Mouse (Mus musculus) adrenal gland, postnatal 10 days (tissue): ENCODE measurements around the gene Dnal1. TPM values are rescaled to one million over a fixed set of nuclear protein-coding genes. Genes with fewer than 3 reads are reported as not detected.
"Not testable (repeated sequence)": the region's sequence is repeated elsewhere in the genome, so short reads cannot be mapped to it uniquely, and the experiment has no call there.

Source experiments
- DNase-seq: peaks from one replicate; pipeline ENCODE4 v3.0.0; 2021; ENCODE audit warnings: mixed read lengths
- long read RNA-seq, 2 experiments: library from polyadenylated mRNA; stranded (forward); transcript quantifications; one replicate each; pipeline ENCODE4 v2.0.0; 2021
- total RNA-seq, 2 experiments: library from RNA; stranded (reverse); gene quantifications; 2 replicates each; pipeline ENCODE4 v1.2.3; 2021

Dnal1 gene
- 10 to 100 TPM; 13.1 to 13.2 TPM for total RNA-seq
- long read RNA-seq, experiment 1, partial matches to known transcripts = 0 of 1 reads
- long read RNA-seq, experiment 1, other reads (novel, unspliced or antisense) = 1 of 1 reads
- long read RNA-seq, experiment 2, partial matches to known transcripts = 1 of 2 reads
- long read RNA-seq, experiment 2, other reads (novel, unspliced or antisense) = 1 of 2 reads

DNA sequence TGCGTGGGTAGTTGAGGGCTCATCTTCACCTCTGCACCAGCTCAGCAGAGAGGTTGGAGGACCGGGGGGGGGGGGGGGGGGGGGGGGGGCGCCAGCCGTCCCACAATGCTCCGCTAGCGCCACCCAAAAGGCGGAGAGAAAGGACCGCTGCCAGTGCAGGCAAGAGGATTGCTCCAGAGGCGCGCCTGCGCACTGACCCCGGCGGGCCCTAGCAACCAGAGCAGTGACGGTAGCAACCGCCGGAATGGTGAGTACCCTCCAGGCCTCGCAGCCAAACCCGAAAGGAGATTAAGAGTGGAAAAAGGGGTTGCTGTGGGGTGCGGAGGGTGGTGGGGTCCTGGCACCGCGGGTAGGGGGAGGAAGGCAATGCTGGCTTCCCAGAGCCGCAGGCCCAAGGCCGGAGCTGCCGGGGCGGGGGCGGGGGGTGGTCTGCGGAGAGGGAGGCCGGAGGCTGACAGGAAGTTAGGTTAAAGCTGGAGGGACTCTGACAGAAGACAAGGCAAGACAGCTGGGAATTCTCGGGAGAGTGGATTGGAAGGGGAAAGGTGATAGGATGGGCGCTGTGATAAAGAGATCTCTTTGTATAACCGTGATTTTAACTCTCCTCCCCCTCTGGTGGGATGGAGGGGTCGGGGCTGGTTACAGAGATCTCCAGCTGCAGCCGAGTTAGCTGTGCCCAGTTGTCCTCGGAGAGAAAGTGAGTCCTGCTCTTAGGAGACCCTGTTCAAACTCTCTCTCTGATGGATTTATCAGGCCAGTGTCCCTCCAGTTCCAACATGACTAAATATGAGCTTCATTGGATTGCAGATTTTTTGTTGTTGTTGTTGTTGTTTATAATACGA lies at the start of gene Dnal1:
Dnal1 (plus strand) TSS at position 214 of the 842 bp plus-strand sequence.
- DNase-seq = peak; percentile 94

DNA sequence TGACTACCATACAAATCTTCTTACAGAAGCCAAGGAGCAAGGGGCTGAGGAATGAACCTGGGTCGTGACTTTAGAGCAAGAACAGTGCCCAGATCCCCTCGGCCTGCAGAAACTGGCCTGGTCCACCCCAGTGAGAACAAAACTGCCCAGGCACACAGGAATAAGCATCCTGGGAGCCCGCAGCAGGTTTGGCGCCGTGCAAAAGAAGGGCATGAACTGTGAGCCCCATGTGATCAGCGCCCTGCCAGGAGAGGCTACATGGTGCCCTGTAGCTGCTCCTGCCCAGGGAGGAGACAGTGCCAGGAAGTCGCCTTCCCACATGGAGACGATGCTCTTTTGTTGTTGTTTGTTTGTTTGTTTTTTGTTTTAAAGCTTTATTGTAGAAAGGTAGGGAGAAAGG lies 49.5 kb upstream of the Dnal1 start:
- no peak for DNase-seq

DNA sequence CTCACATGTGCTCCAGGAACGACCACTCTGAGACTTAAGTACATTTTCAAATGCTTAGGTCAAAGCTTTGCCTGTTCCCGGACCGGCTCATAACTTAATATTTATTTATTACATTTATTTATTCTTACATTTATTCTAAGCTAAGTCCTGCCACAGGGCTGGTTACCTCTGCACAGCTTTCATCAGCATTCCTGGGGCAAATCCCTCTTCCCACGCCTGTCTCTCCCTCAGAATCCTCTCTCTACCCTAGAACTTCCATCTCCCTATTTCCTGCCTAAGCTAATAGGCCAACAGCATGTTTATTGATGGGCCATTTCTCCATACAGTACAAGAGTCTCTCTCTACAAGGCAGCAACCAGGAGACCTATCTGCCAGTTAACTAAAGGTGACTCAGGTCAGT lies 46.4 kb upstream of the Dnal1 start:
- DNase-seq = no peak

DNA sequence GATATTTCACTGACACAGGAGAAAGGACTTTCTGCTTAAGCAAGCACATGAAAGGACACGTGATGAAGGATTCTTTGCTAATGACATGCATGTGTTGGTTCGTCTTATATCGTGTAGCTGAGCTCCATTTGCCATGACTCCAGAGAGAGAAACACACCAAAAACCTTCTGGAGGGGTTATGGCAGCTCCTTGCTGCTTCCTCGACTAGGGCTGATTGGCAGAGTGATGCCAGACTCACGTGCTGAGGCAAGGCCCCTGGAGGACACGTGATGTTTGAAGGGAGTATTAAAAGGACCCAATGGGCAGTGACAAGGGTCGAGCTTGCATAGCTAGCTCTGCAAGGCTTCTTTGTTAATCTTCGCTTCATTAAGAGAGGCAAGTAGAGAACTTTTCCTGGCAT lies 45.9 kb upstream of the Dnal1 start:
- no peak for DNase-seq

DNA sequence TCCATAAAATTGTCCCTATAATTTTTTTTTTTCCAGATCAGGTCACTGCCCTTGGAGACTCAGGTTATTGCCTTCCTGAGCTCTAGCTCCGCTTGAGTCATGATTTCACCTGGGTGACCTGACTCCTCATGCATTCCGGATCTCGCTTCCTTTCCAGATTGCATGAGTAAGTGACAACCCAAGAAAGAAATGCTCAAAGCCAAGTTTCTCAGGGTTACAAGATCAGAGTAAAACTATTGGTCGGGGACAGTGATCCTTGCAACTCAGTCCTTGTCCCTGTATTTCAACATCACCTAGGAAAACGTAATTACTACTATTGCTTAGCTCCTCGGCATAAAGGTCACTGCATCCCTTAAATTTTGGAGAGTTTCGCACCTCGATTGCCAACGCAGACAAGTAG lies 45.2 kb upstream of the Dnal1 start, which contains the start of gene Acot5:
Acot5 (plus strand) TSS at position 340 of the 400 bp plus-strand sequence.
- DNase-seq = no peak

DNA sequence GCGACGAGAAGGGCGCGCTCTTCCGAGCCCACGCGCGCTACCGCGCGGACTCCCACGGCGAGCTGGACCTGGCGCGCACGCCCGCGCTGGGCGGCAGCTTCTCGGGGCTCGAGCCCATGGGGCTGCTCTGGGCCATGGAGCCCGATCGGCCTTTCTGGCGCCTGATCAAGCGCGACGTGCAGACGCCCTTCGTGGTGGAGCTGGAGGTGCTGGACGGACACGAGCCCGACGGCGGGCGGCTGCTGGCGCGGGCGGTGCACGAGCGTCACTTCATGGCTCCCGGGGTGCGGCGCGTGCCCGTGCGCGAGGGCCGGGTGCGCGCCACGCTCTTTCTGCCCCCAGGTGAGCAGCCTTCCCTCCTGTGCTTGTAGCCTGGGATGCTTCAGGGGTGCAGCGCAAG lies 44.6 kb upstream of the Dnal1 start:
- DNase-seq = peak; percentile 58

DNA sequence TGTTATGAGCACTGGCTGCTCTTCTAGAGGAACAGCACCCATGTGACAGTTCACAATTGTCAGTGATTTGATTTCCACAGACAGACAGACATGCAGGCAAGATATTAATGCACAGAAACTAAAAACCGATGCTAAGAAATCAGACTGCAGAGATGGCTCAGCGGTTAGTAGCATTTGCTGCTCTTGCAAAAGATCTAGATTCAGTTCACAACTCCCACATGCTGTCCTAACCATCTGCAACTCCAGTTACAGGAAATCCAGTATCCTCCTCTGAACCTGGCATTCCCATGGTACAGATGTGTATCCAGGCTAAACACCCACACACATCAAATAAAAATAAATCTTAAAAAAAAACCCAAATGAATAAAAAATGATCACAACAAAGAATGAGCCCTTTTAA lies 42.5 kb upstream of the Dnal1 start:
- DNase-seq = no peak

DNA sequence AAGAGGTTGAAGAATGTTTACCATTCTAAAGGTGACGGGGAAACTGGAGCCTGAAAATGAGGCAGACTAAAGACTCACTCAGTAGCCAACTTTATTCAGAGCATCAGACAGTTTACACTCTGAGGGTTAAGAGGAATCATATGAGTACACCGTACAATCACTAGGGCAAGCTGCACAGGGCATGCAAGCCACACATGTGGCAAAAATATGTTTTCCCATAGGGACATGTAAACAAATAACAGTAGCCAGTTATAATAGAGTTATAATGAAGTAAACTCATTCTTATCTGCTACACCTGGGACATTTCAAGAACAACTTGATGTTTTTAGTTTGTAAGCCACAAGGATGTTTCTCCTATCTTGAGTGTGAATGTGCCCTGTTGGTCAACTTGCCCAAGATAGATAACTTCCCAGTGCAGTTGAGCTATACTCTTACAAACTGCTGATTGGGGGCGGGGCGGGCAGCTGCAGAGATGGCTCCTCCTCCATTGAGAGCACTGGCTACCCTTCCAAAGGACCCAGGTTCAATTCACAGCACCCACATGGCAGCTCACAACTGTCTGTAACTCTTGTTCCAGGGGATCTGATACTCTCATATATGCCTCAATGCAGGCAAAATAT lies 36.7 kb upstream of the Dnal1 start:
- DNase-seq = no peak

DNA sequence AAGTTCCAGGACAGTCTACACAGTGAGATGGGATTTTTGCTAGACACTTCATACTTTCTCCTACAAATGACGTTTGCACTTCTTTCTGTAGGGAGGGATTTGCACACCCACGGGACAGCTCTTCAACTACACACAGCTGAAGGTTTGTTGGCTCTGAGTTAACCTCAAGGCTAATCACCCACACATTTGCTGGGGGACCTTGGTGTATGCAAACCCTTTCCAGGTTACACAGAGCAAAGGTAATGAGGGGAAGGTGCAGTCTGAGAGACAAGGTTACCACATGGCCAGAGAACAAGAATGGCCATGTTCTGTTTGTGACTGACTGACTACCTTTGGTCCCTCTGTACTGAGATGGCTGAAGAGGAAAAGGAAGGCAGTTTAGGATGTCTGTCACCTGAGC lies 30.3 kb upstream of the Dnal1 start:
- no peak for DNase-seq

DNA sequence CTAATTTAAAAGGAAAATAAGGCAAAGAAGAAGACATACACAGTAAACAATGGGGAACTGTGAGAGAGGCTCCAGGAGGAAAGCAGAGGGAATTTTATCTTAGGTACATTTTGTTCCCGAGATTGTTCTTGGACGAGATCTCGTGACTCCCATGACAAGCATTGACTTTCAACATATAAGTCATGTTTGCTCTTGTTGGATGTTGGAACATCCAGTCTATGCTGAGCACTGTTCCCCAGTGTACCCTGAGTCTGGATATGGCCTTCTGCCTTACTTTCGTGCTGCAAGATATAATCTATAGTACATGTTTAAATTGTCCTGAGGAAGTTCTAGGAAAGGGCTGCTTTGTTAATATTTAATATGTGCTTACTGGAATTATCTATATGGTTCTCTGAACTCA lies 29.6 kb upstream of the Dnal1 start:
- no peak for DNase-seq

DNA sequence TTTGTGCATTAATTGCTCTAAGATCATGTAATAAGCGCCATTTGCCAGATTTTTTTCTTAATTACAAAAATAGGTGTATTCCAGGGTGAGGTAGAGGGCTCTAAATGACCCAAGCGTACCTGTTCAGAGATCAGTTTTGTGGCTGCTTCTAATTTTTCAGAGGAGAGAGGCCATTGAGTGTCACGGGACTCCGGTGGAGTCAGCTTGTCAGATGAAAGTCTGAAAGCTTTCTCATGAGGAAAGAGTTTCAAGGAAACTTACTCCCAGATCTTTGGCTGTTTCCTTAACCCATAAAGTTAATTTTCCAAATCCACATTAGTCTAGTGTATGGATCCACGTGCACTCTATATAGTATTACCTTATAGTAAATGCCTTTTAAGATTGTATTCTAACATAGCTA lies 19.5 kb upstream of the Dnal1 start:
- not testable (repeated sequence) for DNase-seq

DNA sequence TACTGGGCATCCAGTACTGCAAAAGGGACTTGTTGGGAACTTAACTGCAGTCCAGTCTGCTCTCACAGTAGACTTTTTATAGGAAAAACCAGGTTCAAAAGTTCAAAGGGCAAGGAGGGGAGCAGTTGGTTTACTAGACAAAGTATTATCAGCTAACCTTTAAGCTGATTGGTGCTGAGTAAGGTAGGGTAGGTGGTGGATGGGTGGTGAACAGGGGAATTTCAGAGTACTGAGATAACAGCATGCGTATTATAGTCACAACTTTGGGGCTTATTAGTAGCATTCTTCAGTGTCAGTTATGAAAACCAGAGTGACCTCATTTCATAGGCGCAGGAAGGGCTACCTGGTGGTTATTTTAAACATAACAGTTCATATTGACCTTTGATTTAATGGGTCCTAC lies 14.6 kb upstream of the Dnal1 start:
- no peak for DNase-seq

DNA sequence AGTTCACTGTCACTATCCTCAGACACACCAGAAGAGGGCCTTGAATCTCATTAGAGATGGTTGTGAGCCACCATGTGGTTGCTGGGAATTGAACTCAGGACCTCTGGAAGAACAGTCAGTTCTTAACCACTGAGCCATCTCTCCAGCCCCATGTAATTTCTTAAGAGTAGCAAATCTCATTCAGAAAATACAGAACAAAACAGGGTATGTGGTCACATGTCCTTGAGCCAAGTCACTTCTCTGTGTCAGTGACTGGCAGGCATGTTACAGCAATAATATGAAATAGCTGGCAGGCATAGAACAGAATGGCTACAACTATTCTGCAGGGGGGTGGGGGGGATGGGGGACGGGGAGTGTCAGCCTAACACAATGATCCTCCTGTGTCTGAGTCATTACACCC lies 14.1 kb upstream of the Dnal1 start:
- DNase-seq = peak; percentile 20

DNA sequence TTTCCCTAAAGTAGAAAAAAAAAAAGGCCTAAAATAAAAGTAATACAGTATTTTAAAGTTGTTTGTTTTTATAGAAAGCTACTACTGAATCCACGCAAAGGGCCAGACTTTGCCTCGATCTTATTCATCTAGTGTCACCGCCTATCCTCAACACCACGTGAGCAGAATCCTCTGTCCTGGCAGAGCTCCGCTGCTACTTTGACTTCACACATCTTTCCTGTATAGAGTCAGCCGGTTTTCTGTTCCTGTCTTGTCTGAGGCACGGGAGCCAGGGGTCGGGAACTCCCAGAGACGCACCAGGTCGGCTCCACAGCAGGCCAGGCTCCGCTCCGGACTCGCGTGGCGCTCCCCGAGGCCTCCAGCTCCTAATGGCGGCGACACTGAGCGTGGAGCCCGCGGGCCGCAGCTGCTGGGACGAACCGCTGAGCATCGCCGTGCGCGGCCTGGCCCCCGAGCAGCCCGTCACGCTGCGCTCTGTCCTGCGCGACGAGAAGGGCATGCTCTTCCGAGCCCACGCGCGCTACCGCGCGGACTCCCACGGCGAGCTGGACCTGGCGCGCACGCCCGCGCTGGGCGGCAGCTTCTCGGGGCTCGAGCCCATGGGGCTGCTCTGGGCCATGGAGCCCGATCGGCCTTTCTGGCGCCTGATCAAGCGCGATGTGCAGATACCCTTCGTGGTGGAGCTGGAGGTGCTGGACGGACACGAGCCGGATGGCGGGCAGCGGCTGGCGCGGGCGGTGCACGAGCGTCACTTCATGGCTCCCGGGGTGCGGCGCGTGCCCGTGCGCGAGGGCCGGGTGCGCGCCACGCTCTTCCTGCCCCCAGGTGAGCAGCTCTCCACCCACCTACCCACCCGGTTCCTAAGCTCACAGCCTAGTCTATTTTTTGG lies 13.3 kb upstream of the Dnal1 start, which contains the start of gene Acot6:
Acot6 (plus strand) TSS at position 51 of the 889 bp plus-strand sequence.
- DNase-seq = peak; percentile 57

DNA sequence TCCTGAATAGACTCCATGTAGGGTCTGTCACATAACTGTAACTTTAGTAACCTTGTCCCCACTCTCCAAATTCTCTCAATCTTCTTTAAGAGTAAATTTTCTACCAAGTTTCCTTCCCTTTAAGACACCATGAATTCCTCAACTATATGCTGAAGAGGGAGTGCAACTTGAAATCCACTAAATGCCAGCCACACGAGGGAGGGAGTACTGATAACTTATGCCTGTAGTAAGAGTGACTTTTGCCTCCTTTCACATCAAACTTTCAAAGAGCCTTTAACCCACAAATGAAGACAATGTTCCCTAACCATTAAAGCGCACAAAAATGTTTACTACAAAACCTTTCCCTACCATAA lies 12.7 kb upstream of the Dnal1 start:
- DNase-seq = no peak

DNA sequence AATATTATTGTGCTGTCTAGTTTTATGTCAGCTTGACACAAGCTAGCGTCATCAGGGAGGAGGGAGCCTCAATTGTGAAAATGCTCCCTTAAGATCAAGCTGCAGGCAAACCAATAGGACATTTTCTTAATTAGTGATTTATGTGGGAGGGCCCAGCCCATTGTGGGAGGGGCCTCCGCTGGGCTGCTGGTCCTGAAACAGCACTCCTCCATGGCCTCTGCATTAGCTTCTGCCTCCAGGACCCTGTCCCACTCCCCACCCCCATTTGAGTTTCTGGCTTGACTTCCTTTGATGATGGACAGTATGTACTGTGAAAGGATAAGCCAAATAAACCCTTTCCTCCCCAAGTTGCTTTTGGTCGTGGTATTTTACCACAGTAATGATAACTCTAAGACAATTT lies 7.2 kb upstream of the Dnal1 start:
- no peak for DNase-seq

DNA sequence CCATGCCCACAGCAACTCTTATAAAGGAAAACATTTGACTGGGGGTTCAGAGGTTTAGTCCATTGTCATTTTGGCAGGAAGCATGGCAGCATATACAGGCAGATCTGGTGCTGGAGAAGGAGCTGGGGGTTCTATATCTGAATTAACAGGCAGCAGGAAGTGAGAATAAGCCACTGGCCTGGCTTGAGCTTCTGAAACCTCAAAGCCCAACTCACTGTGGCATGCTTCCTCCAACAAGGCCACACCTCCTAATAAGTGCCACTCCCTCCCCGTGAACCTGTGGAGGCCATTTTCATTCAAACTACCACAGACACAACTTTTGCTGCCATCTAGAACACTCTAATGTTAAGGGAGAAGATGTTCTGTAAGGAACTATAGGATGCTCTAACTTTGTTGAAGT lies 6.5 kb upstream of the Dnal1 start:
- DNase-seq = no peak

DNA sequence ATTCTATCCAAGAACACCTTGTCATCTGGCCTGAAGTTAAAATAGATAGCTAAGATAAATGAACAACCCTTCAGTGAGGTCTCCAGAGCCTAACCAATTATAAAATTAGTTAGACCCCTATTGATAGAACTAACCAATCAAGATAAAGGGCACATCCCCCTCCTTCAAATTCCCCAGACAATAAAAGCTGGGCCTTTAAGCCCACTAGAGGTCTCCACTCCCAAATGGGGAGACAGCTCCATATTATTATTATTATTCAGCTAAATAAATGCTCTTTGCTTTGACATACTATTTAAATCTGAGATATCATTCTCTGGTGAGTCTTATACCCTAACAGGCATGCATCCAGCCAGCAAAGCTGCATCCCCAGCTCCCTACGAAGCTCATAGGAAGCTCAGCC lies 4.2 kb upstream of the Dnal1 start:
- no peak for DNase-seq

DNA sequence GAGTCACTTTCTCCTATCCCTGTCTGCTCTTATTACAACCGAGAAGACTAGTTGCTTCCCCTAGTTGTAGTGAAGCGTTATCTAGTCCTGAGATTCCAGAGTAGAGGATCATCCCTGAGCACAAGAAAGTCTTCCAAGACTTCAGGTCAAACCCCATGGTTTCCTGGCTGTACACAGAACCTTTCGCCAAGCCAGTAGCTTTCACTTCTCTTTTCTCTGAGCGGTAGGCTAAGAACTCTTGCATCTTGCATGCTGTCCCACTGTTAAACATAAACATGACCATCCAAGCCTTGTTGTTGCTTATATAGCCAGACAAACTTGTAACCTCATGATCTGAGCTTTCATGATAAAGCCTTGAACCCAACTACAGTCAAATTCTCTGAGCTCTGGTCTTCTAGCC lies 3.4 kb upstream of the Dnal1 start:
- DNase-seq = no peak

DNA sequence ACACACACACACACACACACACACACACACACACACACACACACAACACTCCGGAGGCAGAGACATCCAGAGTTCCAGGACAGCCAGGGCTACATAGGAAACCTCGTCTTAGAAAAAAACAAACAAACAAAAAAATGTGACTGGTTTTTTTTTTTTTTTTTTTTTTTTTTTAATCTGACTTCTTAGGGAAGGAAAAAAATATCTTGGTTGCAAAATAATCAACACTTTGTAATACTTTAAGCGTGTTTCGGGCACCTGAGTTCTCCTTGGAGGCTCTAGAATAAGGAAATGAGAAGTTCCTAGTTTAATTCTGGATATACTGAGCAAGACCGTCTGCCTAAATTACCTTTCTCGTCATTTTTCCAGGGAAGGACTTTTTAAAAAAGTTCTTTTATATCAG lies 490 bp upstream of the Dnal1 start:
- no peak for DNase-seq

DNA sequence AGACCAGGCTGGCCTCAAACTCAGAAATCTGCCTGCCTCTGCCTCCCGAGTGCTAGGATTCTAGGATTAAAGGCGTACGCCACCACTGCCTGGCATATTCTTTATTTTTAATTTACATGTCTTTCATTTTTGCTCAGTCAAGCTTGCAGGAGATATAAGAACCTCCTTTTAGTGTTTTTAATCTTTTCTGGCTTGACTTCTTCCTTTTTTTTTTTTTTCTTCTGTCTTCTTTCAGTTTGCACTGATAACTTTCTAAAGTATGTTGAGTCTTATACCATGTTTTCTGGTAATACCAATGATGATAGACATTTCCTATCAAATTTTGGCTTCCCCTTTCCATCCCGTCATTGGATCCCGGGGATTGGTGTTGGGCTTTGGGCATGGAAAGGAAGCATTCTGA lies 5.4 kb downstream of the Dnal1 start:
- DNase-seq = no peak

DNA sequence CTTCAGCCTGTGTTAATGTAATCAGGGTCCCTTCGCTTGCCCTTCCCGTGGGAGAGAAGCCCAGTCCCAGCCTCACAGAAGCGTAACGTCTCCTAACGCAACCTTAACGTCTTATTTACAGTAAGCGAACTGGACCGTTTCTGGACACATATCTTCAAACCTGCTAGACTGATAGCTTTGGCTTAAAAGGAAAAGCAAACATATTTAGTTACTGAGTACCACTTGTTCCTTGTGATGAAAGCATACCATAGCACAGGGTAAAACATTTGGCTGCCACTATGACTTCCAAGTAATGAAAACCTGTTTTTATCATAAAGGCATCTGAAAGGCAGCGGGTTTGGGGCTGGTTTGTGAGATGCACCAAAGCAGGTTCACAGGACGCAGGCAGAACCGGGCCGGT lies 11.7 kb downstream of the Dnal1 start:
- no peak for DNase-seq

DNA sequence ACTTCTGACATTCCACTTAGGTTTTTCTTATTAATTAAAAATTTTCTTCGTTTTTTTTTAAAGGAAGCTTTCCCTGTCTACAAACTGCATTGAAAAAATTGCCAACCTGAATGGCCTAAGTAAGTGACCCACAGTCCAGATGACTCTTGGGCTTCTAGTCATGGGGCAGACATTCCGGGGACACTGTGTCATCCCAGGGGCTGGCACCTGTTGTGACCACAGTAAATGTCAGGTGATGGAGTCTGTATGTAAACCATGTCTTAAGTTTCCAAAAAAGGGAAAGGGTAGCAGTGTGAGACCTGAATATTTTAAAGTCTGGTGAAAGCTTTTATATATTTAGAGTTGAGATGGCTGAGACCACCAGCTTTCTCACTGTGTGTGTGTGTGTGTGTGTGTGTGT lies 12.7 kb downstream of the Dnal1 start:
- DNase-seq = no peak
